Mouse (Mus musculus) lung, adult 2 months (tissue): Measurements from ENCODE around the gene 2010315B03Rik.

Experiments
- CTCF ChIP-seq: fragments of 200-500 bp; IDR thresholded peaks from 2 replicates; pipeline ENCODE4 v1.5.1; 2011; ENCODE audit warnings: mild to moderate bottlenecking, low read length, control low read depth; ENCODE audit not compliant: insufficient read depth
- POLR2A ChIP-seq: fragments of 200-500 bp; IDR thresholded peaks from 2 replicates; pipeline ENCODE4 v1.6.1; 2011; ENCODE audit warnings: low read depth, mild to moderate bottlenecking, control low read depth, low read length, borderline replicate concordance; ENCODE audit errors: extremely low read depth

DNA sequence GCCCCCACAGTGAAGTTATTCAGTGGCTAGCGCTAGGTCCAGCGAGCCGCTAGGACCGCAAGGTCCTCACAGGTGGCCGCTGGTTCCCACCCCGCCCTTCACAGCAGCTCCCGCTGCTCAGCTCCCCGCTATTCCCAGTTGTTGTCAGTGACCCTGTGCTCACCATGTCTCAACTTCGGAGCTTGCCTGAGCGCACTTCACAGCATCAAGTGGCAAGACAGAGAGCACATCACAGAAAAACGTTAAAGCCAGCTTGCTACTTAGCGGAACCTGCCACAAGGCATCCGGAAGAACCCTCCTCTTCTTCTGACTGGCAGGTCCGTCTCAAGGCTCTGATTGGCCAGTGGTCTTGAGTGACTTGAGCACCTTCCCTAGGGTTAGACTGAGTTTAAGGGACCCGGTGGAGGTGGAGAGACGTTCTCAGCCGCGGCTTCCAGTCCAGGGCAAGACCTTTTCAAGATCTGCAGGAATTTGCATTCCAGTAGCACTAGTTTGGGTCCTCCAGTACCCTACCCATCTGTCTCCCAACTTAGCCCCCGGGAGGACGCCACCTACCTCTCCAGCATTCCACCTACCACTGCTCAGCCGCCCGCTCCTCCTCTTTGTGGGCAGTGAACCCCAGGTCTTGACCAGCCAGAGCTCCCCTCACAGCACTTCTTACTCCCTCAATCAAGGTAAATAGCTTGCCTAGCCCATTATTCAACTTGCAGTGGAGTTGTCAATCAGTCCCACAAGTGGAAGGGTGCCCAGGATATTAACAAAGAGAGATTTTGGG is 30.4 kb downstream of the 2010315B03Rik start:
- TF ChIP-seq CTCF, result no peak
- peak; percentile 33; the same call in 1 of the 2 replicates for TF ChIP-seq POLR2A
